Mouse (Mus musculus): ENCODE measurements around the gene Limk2.

Gene Limk2

DNA sequence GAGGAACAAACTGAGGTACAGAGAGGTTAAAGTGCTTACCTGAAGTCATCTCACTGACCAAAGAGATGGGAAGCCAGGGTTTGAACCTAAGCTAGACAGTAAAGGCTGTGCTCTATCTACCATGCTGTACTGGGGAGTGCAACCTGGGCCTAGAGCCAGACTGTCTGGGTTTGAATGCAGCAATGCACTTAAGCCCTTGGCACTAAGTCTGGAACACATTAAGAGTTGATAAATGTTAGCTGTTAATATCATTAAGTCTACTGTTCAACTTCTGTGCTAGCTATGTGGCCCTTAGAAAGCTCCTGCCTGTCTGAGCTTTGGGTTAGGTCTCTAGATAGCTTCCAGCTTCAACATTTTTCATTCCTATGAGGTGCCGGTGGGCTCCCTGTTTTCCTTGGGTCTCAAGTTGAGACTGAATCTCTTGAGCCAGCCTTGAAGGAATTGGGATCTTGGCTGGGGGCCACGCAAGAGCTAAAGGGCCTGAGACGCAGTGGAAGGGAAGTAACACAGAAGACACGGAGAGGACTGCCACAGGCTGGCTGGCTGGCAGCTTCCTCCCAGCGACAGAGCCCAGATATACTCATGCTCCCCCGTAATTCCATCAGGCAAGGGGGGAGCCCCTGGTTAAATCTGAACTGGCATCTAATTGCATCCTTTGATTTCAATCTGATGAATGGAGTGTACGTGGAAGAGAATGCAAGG, 35.2 kb downstream of the Limk2 start:
- DNase-seq (ENCODE audit: low read depth in 2 of 2, low spot score in 2 of 2) = no peak

DNA sequence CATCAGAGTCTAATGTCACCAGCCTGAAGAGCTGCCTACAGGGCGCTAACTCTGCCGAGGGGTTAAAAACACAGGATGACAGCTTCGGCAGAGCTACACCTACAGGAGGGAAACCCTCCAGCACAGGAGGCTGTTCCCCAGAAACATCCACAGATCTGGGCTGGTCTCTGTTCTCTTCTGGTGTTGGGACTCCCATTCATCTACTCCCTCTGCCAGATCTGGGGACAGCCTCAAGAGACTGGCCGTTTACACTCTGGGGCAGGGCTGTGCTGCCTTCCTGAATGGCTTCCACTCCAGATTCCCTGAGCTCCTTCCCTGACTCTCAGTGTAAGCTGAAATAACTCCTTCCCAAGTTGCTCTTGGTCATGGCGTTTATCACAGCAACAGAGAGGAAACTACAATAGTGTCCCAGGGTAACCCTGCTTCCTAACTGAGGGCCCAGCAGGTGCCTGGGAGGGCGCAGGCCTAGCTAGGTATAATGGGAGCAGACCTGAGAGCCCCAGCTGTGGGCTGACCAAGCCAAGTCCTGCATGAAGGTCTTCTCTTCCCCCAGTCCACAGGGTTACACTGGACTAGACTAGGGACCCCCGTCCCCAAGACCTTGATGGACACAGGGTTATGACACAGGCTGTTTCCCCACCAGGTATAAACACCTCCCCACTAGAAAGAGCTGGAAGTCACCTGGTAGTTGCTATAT, 37.2 kb downstream of the Limk2 start:
- no peak for DNase-seq (ENCODE audit: low read depth in 2 of 2, low spot score in 2 of 2)

- peak in 1 of 2 experiments; percentile 54 for DNase-seq (ENCODE audit: low read depth in 2 of 2, low spot score in 2 of 2)
Measured at GRCm38 (mm10) chr11:3370928-3371598, 37.9 kb downstream of the Limk2 start.

DNA sequence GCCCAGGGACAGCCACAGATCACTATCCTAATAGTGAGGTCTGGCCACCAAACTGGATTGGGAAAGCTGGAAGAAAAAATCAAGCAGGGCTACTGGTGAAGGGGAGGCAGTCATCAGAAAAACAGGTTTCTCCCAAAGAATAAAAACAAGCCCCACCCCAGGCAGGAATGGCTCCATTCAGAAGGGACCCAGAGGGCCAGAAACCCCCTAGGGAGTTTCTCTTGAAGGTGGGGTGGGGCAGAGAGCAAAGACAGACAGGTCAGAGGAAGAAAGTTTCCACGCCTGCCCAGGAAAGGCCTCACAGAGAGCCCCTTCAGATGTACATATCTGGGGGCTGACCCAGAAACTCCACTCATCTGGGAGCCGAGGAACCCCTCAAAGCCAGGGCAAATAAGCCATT, 38.8 kb downstream of the Limk2 start:
- DNase-seq (ENCODE audit: low read depth in 2 of 2, low spot score in 2 of 2) = no peak

DNA sequence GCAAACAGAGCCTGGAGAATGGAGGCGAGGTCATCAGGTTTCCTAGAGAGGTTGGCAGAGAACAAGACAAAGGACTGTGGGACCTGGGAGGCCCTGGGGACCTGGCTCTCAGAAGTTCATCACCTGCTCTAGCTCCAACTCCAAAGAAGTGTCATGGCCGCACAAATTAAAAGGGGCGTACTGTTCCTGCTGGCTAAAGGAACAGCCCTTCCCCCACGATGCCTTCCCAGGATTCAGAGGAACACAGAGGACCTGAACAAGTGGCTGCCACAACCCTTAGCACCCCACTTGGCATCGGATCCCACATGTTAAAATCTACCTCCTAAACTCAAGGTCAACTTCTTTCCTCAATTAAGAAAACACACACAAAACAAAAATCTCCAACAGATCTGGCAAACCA, 39.5 kb downstream of the Limk2 start:
- no peak for DNase-seq (ENCODE audit: low read depth in 2 of 2, low spot score in 2 of 2)

GRCm38 (mm10) chr11:3368983-3369382, 40.0 kb downstream of the Limk2 start:
- DNase-seq (ENCODE audit: low read depth in 2 of 2, low spot score in 2 of 2) = no peak

DNA sequence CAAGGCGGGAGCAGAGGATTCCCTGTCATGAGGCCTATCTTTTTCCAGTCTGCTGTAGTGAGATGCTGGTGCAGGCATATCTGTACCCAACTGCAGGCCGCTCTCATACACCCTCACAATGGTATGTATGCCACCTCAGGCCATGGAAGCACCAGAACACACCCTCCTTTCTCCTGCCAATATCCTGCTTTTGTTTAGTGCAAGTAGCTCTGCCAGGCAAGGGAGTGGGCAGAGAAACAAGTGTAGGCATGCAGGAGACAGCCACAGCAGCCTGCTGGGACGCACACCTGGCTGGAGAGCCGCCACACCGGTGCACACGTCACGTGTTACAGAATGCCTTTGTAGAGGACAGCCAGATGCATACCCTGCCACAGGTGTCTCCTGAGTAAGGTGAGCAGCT, 42.6 kb downstream of the Limk2 start:
- no peak for DNase-seq (ENCODE audit: low read depth in 2 of 2, low spot score in 2 of 2)

GRCm38 (mm10) chr11:3362854-3363253, 46.1 kb downstream of the Limk2 start:
- no peak for DNase-seq (ENCODE audit: low read depth in 2 of 2, low spot score in 2 of 2)

GRCm38 (mm10) chr11:3352990-3353585, 55.9 kb downstream of the Limk2 start:
- DNase-seq (ENCODE audit: low read depth in 2 of 2, low spot score in 2 of 2) = no peak

- DNase-seq (ENCODE audit: low read depth in 2 of 2, low spot score in 2 of 2) = no peak
Measured at GRCm38 (mm10) chr11:3352131-3352530, 56.9 kb downstream of the Limk2 start.

DNA sequence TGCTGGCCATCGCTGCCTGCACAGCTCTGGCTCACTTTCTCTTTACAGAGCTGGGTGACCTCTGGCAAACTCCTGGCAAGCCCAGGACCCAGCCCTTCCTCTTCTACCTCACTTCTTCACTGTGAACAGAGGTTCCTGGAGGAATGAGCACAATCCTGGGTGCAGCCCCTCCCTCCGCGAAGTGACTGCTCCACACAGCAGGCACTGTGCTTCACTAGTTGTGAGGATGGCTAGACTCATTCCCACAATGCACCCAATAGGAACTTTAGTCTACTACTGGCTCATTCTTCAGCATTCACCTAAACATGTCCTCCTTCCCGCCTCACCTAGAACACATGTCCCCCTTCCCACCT, 59.7 kb downstream of the Limk2 start:
- no peak for DNase-seq (ENCODE audit: low read depth in 2 of 2, low spot score in 2 of 2)

DNA sequence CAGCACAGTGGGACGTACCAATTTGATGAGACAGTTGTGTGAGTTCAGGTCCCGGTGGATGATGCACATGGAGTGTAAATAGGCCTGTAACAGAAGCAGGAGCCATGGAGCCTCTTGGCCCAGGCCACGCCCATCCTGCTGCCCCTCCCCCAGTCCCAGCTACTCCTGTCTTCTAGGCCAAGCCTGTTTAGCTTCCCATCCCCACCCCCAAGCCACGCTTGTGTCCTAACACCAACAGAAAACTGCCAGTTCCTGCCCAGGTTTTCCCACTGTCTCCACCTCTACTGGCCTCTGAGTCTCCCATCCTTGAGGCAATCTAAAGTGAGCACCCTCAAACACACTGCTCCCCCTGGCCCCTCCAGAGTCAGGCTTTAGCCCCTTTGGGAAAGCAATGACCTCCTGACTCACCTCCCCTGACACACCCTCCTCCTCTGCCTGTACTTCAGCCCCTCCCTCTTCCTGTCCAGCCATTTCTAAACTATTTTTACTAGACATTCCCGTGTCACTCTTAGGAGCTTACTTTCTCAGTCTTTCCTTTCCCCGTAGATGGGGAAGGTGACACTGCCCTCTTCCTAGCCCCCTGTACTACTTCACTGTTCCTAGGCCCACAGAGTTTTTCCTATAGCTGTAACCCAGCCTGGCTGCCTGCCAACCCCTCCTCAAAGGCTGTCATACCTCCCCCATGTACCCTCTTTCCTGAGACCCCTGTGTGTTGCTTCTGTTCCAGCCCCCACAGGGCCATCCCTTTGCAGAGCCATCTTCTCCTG, 60.2 kb downstream of the Limk2 start:
- DNase-seq (ENCODE audit: low read depth in 2 of 2, low spot score in 2 of 2) = no peak

- no peak for DNase-seq (ENCODE audit: low read depth in 2 of 2, low spot score in 2 of 2)
Measured at GRCm38 (mm10) chr11:3347835-3348195, 61.2 kb downstream of the Limk2 start.

GRCm38 (mm10) chr11:3347091-3347834, 61.7 kb downstream of the Limk2 start:
- DNase-seq (ENCODE audit: low read depth in 2 of 2, low spot score in 2 of 2) = peak; percentile 84 to 90

DNA sequence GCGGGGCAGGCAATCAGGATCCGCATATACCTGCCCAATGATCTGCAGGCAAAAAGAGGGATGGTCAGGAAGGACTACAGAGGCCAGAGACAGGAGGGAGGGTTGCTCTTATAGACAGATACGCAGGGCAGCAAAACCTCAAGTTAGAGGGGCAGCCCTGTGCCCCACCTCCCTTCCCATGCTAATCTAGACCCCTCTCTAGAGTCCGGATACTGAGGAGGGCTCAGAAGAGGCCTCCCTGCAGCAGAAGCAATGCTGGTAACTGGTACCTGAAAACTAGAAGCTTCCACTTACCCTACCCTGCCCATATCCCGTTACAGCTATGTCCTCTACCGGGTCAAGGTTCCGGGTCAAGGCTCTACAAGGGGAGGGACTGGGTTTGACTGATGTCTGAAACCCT, 62.6 kb downstream of the Limk2 start:
- DNase-seq (ENCODE audit: low read depth in 2 of 2, low spot score in 2 of 2) = no peak

GRCm38 (mm10) chr11:3344916-3345315, 64.1 kb downstream of the Limk2 start:
- DNase-seq (ENCODE audit: low read depth in 2 of 2, low spot score in 2 of 2) = peak; percentile 74 to 79

DNA sequence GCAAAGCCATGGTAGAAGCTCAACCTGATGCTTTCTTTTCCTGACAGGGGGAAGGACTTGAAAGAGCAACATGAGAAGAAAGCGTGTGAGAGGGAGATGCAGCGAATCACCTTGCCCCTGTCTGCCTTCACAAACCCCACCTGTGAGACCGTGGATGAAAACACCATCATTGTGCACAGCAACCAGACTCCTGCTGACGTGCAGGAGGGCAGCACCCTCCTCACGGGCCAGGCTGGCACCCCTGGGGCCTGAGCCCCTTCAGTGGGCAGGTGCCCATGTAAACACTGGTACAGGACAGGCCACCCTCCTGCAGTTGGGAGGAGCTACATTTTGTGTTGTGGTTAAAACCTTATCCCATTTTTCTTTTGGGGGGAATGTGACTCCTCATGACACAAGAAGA, 67.5 kb downstream of the Limk2 start:
- no peak for DNase-seq (ENCODE audit: low read depth in 2 of 2, low spot score in 2 of 2)

DNA sequence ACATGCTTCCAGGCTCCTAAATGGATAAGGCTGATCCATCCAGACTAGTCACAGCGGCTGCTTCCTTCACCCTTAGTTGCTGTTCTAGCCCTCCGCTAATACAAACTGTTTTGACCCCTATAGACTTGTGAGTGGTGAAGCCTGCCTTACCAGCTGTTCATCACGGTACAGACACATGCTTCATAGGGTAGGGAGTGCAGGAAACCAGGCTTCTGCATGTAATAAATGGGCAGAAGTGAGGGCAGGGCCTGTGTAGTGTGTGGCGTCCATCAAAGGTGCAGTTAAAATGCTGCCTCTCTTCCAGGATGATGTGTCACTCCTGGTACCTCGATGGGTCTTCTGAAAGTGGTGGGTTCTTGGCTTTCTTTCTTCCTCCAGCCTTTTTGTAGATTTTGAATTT, 71.0 kb downstream of the Limk2 start:
- no peak for DNase-seq (ENCODE audit: low read depth in 2 of 2, low spot score in 2 of 2)

GRCm38 (mm10) chr11:3337173-3337955, 71.6 kb downstream of the Limk2 start:
- no peak for DNase-seq (ENCODE audit: low read depth in 2 of 2, low spot score in 2 of 2)

DNA sequence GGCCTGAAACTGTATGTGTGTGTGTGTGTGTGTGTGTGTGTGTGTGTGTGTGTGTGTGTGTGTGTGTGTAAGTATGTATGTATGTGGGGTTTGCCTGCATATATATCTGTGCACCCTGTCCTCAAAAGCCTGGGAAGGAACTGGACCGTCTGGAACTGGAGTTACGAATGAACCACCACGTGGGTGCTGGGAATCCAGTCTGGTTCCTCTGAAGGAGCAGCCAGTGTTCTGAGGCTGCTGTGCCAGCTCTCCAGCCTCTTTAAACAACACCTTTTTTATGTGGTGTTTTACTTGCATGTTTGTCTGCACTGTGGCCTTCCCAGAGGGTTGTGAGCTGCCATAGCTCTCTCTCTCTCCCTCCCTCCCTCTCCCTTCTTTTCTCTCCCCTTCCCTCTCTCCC, 72.4 kb downstream of the Limk2 start:
- DNase-seq (ENCODE audit: low read depth in 2 of 2, low spot score in 2 of 2) = no peak

All from CD8-positive naive resting alpha-beta T cell, adult 2 months (primary cell).